Mouse (Mus musculus): ENCODE data around the gene Ergic1.

The Ergic1 gene

GRCm38 (mm10) chr17:26537722-26538471, 23.4 kb upstream of the Ergic1 start:
- DNase-seq (ENCODE audit: low read depth, low spot score): peak; percentile 50

DNA sequence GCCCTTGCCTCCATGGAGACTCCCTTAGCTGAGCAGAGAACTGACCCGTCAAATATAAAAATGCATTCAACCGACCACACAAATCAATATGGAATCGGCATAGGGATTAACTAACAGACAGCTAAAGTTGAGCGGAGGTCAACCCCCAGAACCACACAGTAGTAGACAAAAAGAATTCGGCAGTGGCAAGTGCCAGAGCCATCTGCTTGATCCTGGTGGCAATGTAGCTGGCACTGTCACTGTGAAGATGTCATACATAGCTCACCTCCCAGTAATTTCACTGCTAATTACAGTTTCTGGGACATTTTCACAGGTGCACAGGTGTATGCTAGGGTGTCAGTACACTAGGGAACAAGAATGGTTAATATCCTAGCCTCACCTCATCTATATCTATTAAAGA, 21.2 kb upstream of the Ergic1 start:
- no peak for DNase-seq (ENCODE audit: low read depth, low spot score)

GRCm38 (mm10) chr17:26544319-26544963, 16.8 kb upstream of the Ergic1 start:
- no peak for DNase-seq (ENCODE audit: low read depth, low spot score)

GRCm38 (mm10) chr17:26547771-26548170, 13.5 kb upstream of the Ergic1 start:
- DNase-seq (ENCODE audit: low read depth, low spot score): no peak

DNA sequence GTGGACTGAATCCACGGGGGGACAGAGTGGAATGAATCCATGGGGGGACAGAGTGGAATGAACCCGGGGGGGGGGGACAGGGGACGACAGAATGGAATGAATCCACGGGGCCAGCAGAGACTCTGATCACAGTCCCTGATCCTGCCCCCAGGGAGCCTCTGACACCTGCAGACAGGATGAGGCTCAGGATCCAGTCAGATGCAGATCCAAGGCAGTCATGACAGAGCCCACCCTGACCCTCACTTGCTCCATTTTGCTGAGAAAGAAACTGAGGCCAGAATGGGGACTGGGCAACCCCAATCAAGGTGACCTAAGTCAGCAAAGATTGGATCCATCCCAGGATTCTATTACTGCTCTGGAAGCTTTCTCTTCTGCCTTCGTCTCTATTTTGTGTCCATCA, 12.7 kb upstream of the Ergic1 start:
- DNase-seq (ENCODE audit: low read depth, low spot score): no peak

GRCm38 (mm10) chr17:26549148-26549809, 12.0 kb upstream of the Ergic1 start:
- no peak for DNase-seq (ENCODE audit: low read depth, low spot score)

- no peak for DNase-seq (ENCODE audit: low read depth, low spot score)
These were observed 10.2 kb upstream of the Ergic1 start for GRCm38 (mm10) chr17:26551104-26551503.

DNA sequence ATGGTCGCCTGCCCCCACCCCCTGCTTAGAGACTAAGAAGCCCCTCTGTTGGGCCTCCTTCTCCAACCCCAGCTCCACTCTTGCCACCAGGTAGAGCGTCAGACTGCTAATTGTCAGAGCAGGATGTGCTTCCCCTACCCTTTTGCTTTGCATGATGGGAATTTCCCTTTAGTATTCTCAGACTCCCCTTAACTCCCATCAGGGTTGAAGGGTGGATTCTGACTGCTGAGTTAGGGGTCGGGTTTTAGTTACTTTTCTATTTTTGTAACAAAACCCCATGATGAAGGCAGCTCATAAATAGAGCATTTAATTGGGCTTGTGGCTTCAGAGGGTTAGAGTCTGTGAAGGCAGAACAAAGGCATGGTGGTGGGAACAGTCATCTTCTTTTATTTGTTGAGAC, 8.3 kb upstream of the Ergic1 start:
- no peak for DNase-seq (ENCODE audit: low read depth, low spot score)

DNA sequence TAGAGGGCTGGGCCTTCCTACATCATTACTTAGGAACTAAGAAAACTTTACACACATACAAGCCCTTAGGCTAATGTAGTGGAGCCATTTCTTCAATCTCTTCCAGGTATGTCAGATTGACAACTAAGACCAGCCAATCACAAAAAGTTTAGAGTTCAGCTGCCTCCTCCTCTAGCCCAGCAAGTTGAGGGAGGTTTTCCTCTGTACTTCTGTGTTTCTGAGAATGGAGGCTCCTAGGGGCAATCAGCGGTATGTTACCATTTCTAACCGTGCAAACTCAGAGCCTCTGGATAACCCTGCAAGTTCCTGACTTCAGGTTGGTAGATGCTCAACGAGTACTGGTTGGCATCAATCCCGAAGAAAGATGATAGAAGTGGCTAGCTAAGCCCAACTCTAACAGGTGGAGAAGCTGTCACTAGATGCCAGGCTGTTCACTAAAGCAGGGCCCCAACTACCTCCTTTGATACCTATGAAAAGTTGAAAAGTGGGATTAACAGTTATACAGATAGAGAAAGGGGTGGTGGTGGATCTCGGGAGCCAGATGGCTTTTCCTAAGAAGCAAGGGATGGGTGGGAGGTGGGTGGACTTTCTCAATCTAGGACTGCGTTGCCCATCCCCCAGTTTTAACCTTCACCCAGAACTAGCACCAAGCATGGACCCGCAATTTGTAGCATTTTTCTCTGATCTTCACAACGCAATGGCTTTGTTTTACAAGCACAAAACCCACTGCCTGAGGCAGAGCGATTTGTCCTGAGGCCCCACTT, 581 bp upstream of the Ergic1 start:
- no peak for DNase-seq (ENCODE audit: low read depth, low spot score)

DNA sequence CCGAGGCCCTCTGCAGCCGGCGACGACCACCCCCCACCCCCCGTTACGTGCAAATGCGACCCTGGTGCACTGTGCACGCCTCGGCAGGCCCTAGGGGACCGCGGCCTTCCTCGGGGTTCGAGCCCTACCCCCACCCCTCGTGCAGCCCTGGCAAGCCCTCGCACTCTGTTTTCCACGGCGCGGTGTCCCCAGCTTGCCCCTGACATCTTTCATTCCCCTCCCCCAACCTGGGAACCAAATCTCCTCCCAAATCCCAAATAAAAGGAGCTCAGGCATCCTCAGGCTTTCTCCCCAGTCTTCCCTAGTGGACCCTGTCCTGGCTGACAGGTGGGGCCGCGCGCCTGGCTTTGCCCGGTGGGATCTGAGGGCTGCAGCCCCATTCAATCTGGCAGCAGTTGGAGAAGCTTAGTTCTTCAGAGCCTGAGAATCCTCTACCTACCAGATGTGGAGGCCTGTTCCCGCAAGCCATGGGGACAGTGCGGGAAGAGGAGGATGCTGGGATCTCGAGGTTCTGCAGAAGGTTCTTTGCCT, 427 bp downstream of the Ergic1 start, which contains the start of gene Dusp1:
Dusp1 (minus strand) TSS at position 478 of the 531 bp plus-strand sequence.
- DNase-seq (ENCODE audit: low read depth, low spot score): no peak

DNA sequence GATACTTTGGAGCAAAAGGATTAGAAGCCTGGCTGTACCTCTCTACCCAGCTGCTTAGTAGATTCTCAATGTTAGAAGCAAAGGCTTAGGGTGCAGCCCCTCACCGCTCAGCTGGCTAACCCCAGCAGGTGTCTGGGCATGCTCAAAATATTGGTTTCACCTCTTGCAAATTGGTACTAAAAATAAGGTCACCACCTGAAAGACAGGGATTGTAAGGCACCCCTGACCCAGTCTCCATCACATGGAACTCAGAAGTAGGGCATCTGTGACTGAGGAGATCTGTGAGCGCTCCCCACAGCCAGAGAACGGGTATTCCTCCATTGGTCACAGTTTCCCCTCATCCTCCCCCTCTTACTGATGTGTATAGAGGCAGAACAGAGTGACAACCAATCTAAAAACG, 1.0 kb downstream of the Ergic1 start:
- no peak for DNase-seq (ENCODE audit: low read depth, low spot score)

DNA sequence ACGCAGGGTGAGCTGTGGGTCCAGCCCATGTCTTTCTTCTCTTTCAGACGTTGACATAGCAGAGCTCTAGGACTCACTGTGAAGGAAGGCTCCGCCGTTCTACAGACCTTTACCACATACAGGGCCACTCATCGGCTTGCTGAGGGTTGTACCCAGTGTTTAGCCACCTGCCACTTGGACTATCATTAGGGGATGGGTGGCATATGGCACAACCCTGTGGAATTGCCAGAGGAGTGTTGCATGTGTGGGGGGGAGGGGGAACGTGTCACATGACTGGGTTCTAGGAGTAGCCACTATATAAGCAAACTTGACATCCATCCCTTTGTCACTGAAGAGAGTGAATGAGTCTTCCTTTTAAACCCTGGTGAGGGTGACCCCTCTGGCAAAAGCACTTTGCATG, 2.2 kb downstream of the Ergic1 start:
- no peak for DNase-seq (ENCODE audit: low read depth, low spot score)

- no peak for DNase-seq (ENCODE audit: low read depth, low spot score)
These were observed 3.1 kb downstream of the Ergic1 start for GRCm38 (mm10) chr17:26564439-26564838.

- no peak for DNase-seq (ENCODE audit: low read depth, low spot score)
These were observed 6.0 kb downstream of the Ergic1 start for GRCm38 (mm10) chr17:26567142-26567817.

DNA sequence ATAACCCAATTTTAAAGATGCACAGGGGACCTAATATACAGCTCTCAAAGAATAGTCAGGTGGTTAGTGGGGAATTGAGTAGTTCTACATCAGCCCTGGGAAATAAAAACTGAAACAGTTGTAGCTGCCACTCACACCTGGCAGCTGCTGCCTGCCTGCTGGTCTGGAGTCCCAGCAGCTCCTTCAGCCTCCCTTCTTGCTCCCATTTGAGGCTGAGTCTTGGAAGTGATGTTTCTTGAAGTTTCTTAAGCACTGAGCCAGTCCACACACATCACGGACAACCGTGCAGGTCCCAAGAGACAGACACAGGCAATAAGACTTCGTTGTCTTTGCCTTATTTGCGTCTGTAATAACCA, 6.5 kb downstream of the Ergic1 start:
- no peak for DNase-seq (ENCODE audit: low read depth, low spot score)

- no peak for DNase-seq (ENCODE audit: low read depth, low spot score)
These were observed 8.5 kb downstream of the Ergic1 start for GRCm38 (mm10) chr17:26569594-26570350.

DNA sequence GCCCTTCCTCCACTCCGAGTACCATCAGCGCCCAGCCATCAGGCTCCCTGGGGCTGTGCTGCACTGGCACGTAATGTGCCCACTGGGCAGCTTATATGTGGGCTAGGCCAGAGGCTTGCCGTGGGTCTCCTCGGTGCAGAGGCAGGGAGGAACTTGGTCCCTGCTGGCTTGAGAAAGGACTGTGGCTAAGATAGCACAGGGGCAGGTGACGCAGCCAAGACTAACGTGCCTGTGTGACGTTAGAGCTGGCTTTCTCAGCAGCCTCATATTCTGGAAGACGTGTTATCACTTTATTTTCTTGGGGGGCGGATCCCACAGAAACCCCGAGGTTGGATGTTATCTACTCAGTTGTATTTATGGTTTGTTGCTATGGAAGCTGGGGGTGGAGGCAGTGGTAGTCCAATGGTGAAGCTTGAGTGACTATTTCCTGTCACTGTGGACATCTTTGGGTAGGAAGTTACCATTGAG, 9.4 kb downstream of the Ergic1 start:
- DNase-seq (ENCODE audit: low read depth, low spot score): no peak

GRCm38 (mm10) chr17:26571377-26571776, 10.1 kb downstream of the Ergic1 start:
- DNase-seq (ENCODE audit: low read depth, low spot score): peak; percentile 74

DNA sequence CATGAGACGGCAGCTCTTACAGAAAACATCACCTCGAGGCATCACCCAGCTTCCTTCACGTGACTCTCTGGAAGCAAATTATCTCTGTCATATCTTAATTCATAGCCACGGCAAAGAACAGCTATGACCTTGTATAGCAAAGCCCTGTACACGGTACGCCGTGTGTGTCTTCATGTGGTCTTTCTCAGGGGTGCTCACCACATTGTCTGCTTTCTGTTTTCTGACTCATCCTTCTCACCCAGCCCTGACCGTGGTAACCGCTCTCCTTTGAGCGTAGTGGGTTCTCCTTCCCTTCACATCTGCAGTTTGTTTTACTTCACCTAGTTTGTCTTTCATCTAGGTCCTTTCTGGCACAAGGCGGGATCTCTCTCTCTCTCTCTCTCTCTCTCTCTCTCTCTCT, 11.0 kb downstream of the Ergic1 start:
- DNase-seq (ENCODE audit: low read depth, low spot score): no peak

DNA sequence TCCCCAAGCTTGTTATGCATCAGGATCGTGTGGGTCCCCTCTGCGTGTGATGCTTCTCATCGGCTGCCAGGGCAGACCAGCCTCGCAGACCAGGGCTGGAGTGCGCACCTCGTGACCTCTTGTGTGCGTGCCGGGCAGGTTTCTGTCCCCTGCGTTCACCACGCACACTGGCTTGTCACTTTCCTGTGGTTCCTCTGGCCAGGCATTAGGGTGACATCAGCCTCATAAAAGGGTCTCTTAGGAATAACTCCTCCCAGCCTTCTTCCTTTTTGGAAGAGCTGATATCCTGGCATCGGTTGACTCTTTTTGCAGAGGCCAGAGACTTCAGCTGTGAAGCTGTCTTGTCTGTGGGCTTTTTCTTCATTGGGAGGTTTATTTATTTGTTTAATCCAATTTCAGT, 12.8 kb downstream of the Ergic1 start:
- DNase-seq (ENCODE audit: low read depth, low spot score): peak; percentile 68
